ENCODE assay signal across 17 mouse cellular contexts in the genomic region with DNA sequence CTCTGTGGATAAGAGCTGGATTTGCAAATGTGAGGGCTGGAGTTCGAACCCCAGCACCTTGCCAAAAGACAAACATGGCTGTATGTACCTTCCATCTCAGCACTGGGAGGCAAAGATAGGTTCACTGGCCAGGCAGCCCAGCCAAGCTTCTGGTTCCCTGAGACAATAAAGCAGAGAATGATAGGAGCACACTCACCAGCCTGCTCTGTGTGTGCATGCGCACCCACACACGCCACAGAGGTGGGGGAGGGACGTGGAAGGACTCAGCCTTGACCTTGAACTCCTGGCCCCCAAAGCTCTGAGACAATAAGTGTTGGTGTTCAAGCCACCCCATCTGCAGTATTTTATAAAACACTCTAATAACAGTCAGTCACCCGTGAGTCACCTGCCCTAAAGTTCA.
"Had no signal": no experiment of that assay in that cellular context is flagged by ENCODE, and none has a peak within 500 bp of the region (broad histone marks: within the 10 kb centered on the region; RNA-seq: fewer than 3 reads in every experiment).

No protein-coding gene starts in this region.

- H3K9ac ChIP-seq: liver, postnatal 0 days; lung, embryonic 15.5 days; midbrain, embryonic 13.5 days; midbrain, embryonic 15.5 days; neural tube, embryonic 12.5 days; stomach, embryonic 15.5 days had no signal

- H3K36me3 ChIP-seq: lung, embryonic 15.5 days; midbrain, embryonic 13.5 days; midbrain, embryonic 15.5 days; neural tube, embryonic 12.5 days; stomach, embryonic 15.5 days had no signal

- H3K27ac ChIP-seq: lung, embryonic 15.5 days; macrophage; midbrain, embryonic 13.5 days; midbrain, embryonic 15.5 days; neural tube, embryonic 12.5 days; stomach, embryonic 15.5 days had no signal

- H3K4me1 ChIP-seq: megakaryocyte, embryonic 14.5 days; midbrain, embryonic 13.5 days; midbrain, embryonic 15.5 days; neural tube, embryonic 12.5 days had no signal

- ATAC-seq: liver, postnatal 0 days; lung, postnatal 0 days; midbrain, embryonic 13.5 days; midbrain, embryonic 15.5 days had no signal

- H3K27me3 ChIP-seq: lung, embryonic 15.5 days; midbrain, embryonic 13.5 days; midbrain, embryonic 15.5 days; neural tube, embryonic 12.5 days; stomach, embryonic 15.5 days had no signal

- H3K9me3 ChIP-seq: lung, embryonic 15.5 days; midbrain, embryonic 13.5 days; midbrain, embryonic 15.5 days; neural tube, embryonic 12.5 days; stomach, embryonic 15.5 days had no signal

- H3K4me2 ChIP-seq: lung, embryonic 15.5 days; midbrain, embryonic 11.5 days; midbrain, embryonic 13.5 days; midbrain, embryonic 15.5 days; neural tube, embryonic 12.5 days; stomach, embryonic 15.5 days had no signal

- H3K4me3 ChIP-seq: lung, embryonic 15.5 days; megakaryocyte, embryonic 14.5 days; midbrain, embryonic 13.5 days; midbrain, embryonic 15.5 days; neural tube, embryonic 12.5 days; stomach, embryonic 15.5 days had no signal

- DNase-seq: liver, postnatal 0 days; lung, adult 2 months; lung, postnatal 14 days; lung, postnatal 36 days; right cerebral cortex, postnatal 14 days; thymus, adult 18-20 months; thymus, postnatal 14 days; thymus, postnatal 36 days had no signal
